Mouse (Mus musculus): Measurements from ENCODE around the gene Pigx. TPM values are rescaled to one million over a fixed set of nuclear protein-coding genes. Genes with fewer than 3 reads are reported as not detected.

The Pigx gene
- total and polyA plus RNA-seq, 2 experiments from 2014 or later = 53.2 to 91.3 TPM

DNA sequence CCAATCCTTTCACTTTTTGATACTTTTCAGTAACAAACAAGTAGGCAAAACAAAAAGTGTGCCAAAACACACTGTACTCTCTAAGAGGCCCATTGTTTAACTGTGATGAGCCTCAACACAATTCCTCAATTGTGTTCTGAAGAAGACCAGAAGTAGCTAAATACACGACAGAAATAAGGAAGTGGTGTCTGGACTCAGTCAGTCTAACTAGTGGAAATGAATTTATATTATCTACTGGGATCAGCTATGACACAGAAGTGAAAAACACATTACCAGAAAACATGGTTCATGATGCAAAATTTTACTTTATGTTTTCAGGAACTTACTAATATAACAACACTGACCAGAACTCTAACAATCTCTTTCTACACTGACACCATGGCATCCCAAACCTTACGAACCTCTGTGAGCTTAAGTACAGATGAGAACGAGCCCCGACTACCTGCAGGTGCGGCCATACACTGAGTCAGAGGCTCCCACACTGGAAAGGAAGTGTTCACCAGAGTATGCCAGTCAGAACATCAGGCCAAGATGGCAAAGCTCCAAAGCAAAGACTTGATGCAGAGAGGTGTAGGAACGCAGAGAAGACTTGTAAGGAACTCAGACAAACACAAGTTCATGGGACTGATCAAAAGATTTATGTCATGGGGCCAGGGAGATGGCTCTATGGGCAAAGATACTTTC lies 39.6 kb downstream of the Pigx start:
- no peaks in the 10 kb centered on the region for H3K36me3 ChIP-seq (ENCODE audit: insufficient read depth, low read length)
- H3K4me1 ChIP-seq (ENCODE audit: insufficient read depth, low read length) = no peaks in the 10 kb centered on the region
- H3K27me3 ChIP-seq (ENCODE audit: insufficient read depth, low read length) = no peaks in the 10 kb centered on the region
- TF ChIP-seq CTCF (IDR thresholded peaks at IDR 0.05) = no peak
- DNase-seq (ENCODE audit: low spot score) = no peak
- ATAC-seq (ENCODE audit: low FRiP score) = no peak
- no peak overlapping the region for H3K9ac ChIP-seq (replicated peaks; ENCODE audit: low read length, poor library complexity, severe bottlenecking)
- no peaks in the 10 kb centered on the region for H3K9me3 ChIP-seq (ENCODE audit: low read length)
- no peak overlapping the region for H3K4me3 ChIP-seq (ENCODE audit: low read depth, low read length)
- no peak overlapping the region for H3K4me2 ChIP-seq (ENCODE audit: low read depth, low read length, poor library complexity, severe bottlenecking)
- no peak overlapping the region for H3K27ac ChIP-seq (ENCODE audit: low read depth, low read length)
- WGBS = 80% methylated on average over 6 of the region's 6 CpGs

DNA sequence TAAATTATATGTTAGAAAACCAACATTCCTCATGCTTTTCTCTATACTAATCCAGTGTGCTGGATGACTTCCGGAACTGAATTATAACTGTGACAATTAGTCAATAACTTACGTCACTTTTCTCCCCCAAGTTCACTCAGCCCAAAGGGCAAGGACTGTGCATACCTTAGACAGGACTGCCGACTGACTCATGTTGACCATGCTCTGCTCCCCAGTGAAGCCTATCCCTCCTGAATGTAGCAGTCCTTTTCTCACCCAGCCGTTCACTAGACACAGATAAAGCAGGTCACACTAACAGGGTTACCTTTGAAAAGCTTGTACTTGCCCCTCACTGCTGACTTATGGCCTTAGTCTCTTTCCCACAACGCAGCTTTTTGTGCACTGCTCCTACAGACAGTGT lies 40.7 kb downstream of the Pigx start:
- no peak overlapping the region for H3K4me3 ChIP-seq (ENCODE audit: low read depth, low read length)
- TF ChIP-seq CTCF (IDR thresholded peaks at IDR 0.05) = no peak
- no peaks in the 10 kb centered on the region for H3K36me3 ChIP-seq (ENCODE audit: insufficient read depth, low read length)
- WGBS = 89% methylated on average over 5 of the region's 5 CpGs
- ATAC-seq (ENCODE audit: low FRiP score) = no peak
- no peaks in the 10 kb centered on the region for H3K27me3 ChIP-seq (ENCODE audit: insufficient read depth, low read length)
- no peak overlapping the region for H3K27ac ChIP-seq (ENCODE audit: low read depth, low read length)
- H3K9me3 ChIP-seq (ENCODE audit: low read length) = no peaks in the 10 kb centered on the region
- H3K4me1 ChIP-seq (ENCODE audit: insufficient read depth, low read length) = no peaks in the 10 kb centered on the region
- H3K9ac ChIP-seq (replicated peaks; ENCODE audit: low read length, poor library complexity, severe bottlenecking) = no peak overlapping the region
- no peak for DNase-seq (ENCODE audit: low spot score)
- H3K4me2 ChIP-seq (ENCODE audit: low read depth, low read length, poor library complexity, severe bottlenecking) = no peak overlapping the region

DNA sequence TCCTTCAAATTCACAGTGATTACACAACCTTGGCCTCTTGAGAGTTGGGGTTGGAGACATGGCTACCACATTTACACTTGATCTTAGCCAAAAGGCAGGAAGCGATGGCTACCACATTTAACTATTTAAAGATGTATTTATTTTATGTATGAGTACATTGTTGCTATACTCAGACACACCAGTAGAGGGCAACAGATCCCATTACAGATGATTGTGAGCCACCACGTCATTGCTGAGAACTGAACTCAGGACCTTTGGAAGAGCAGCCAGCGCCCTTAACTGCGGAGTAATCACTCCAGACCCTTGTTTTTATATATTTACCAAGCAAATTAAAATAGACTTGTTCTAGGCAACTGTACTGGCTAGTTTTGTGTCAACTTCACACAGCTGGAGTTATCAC lies 57.2 kb downstream of the Pigx start:
- no peak overlapping the region for H3K4me3 ChIP-seq (ENCODE audit: low read depth, low read length)
- no peaks in the 10 kb centered on the region for H3K9me3 ChIP-seq (ENCODE audit: low read length)
- H3K27me3 ChIP-seq (ENCODE audit: insufficient read depth, low read length) = no peaks in the 10 kb centered on the region
- no peak overlapping the region for H3K27ac ChIP-seq (ENCODE audit: low read depth, low read length)
- ATAC-seq (ENCODE audit: low FRiP score) (no peak), DNase-seq (ENCODE audit: low spot score) (no peak)
- WGBS = 96% methylated on average over 4 of the region's 4 CpGs
- no peaks in the 10 kb centered on the region for H3K4me1 ChIP-seq (ENCODE audit: insufficient read depth, low read length)
- H3K4me2 ChIP-seq (ENCODE audit: low read depth, low read length, poor library complexity, severe bottlenecking) = no peak overlapping the region
- H3K36me3 ChIP-seq (ENCODE audit: insufficient read depth, low read length) = peaks cover 37% of the 10 kb centered on the region
- TF ChIP-seq CTCF (IDR thresholded peaks at IDR 0.05) = peak; percentile 51
- H3K9ac ChIP-seq (replicated peaks; ENCODE audit: low read length, poor library complexity, severe bottlenecking) = no peak overlapping the region

Other genes with a start within 250 kb of the Pigx start
- 0.19 and 0.22 TPM in 2 replicates for gene Meltf, start 220.9 kb downstream of the Pigx start, total RNA-seq (2014; rRNA removed)
- gene Meltf, start 220.9 kb downstream of the Pigx start, polyA plus RNA-seq (2015; fragmentation: Nextera tagmentation; extraction: Ambion mirVana) = 0.25 and 0.27 TPM in 2 replicates
- gene Pigz, start 165.9 kb downstream of the Pigx start, total RNA-seq (2014; rRNA removed) = 2.1 and 3.2 TPM in 2 replicates
- gene Pigz, start 165.9 kb downstream of the Pigx start, polyA plus RNA-seq (2015; fragmentation: Nextera tagmentation; extraction: Ambion mirVana) = 2.5 and 3.9 TPM in 2 replicates
- gene 0610012G03Rik, start 151.2 kb downstream of the Pigx start, total RNA-seq (2014; rRNA removed) = 95.0 and 98.0 TPM in 2 replicates
- gene 0610012G03Rik, start 151.2 kb downstream of the Pigx start, polyA plus RNA-seq (2015; fragmentation: Nextera tagmentation; extraction: Ambion mirVana) = 139 and 143 TPM in 2 replicates
- 25.9 and 31.5 TPM in 2 replicates for gene Ncbp2, start 151.2 kb downstream of the Pigx start, total RNA-seq (2014; rRNA removed)
- 65.7 and 73.2 TPM in 2 replicates for gene Ncbp2, start 151.2 kb downstream of the Pigx start, polyA plus RNA-seq (2015; fragmentation: Nextera tagmentation; extraction: Ambion mirVana)
- gene Senp5, start 96.5 kb downstream of the Pigx start, total RNA-seq (2014; rRNA removed) = 23.3 and 26.5 TPM in 2 replicates
- gene Senp5, start 96.5 kb downstream of the Pigx start, polyA plus RNA-seq (2015; fragmentation: Nextera tagmentation; extraction: Ambion mirVana) = 10.1 and 12.8 TPM in 2 replicates
- gene Pak2, start 20.4 kb downstream of the Pigx start, total RNA-seq (2014; rRNA removed) = 35.3 and 37.1 TPM in 2 replicates
- 23.0 and 26.0 TPM in 2 replicates for gene Pak2, start 20.4 kb downstream of the Pigx start, polyA plus RNA-seq (2015; fragmentation: Nextera tagmentation; extraction: Ambion mirVana)
- 29.9 and 34.7 TPM in 2 replicates for gene Cep19, start 60 bp upstream of the Pigx start, total RNA-seq (2014; rRNA removed)
- gene Cep19, start 60 bp upstream of the Pigx start, polyA plus RNA-seq (2015; fragmentation: Nextera tagmentation; extraction: Ambion mirVana) = 54.3 and 57.3 TPM in 2 replicates
- 9.9 and 11.3 TPM in 2 replicates for gene Nrros, start 65.9 kb upstream of the Pigx start, total RNA-seq (2014; rRNA removed)
- gene Nrros, start 65.9 kb upstream of the Pigx start, polyA plus RNA-seq (2015; fragmentation: Nextera tagmentation; extraction: Ambion mirVana) = 4.9 and 5.8 TPM in 2 replicates
- gene Bex6, start 80.1 kb upstream of the Pigx start, total RNA-seq (2014; rRNA removed) = not detected in 2 replicates
- not detected in 2 replicates for gene Bex6, start 80.1 kb upstream of the Pigx start, polyA plus RNA-seq (2015; fragmentation: Nextera tagmentation; extraction: Ambion mirVana)
- 29.9 and 39.6 TPM in 2 replicates for gene Fbxo45, start 147.4 kb upstream of the Pigx start, total RNA-seq (2014; rRNA removed)
- gene Fbxo45, start 147.4 kb upstream of the Pigx start, polyA plus RNA-seq (2015; fragmentation: Nextera tagmentation; extraction: Ambion mirVana) = 15.0 and 16.6 TPM in 2 replicates
- gene Wdr53, start 147.5 kb upstream of the Pigx start, total RNA-seq (2014; rRNA removed) = 11.6 and 12.4 TPM in 2 replicates
- gene Wdr53, start 147.5 kb upstream of the Pigx start, polyA plus RNA-seq (2015; fragmentation: Nextera tagmentation; extraction: Ambion mirVana) = 10.7 and 11.1 TPM in 2 replicates
- 0.38 TPM in 1 of 2 replicates, not detected in the other for gene Smco1, start 171.7 kb upstream of the Pigx start, total RNA-seq (2014; rRNA removed)
- 0.11 TPM in 1 of 2 replicates, not detected in the other for gene Smco1, start 171.7 kb upstream of the Pigx start, polyA plus RNA-seq (2015; fragmentation: Nextera tagmentation; extraction: Ambion mirVana)
- 34.8 and 42.1 TPM in 2 replicates for gene Rnf168, start 177.7 kb upstream of the Pigx start, total RNA-seq (2014; rRNA removed)
- 22.3 and 27.1 TPM in 2 replicates for gene Rnf168, start 177.7 kb upstream of the Pigx start, polyA plus RNA-seq (2015; fragmentation: Nextera tagmentation; extraction: Ambion mirVana)
- 37.0 and 50.4 TPM in 2 replicates for gene Ubxn7, start 232.5 kb upstream of the Pigx start, total RNA-seq (2014; rRNA removed)
- 8.7 and 10.7 TPM in 2 replicates for gene Ubxn7, start 232.5 kb upstream of the Pigx start, polyA plus RNA-seq (2015; fragmentation: Nextera tagmentation; extraction: Ambion mirVana)

All from midbrain, postnatal 0 days (tissue).